Mouse (Mus musculus) layer of hippocampus, adult 2 months (tissue): ENCODE measurements around the gene Lilr4b. TPM values are rescaled to one million over a fixed set of nuclear protein-coding genes. Genes with fewer than 3 reads are reported as not detected.

Experiments
- DNase-seq, 2 experiments: peaks; one replicate each; pipeline ENCODE4 v3.0.0; 2022; ENCODE audit warnings: low spot score in 2 of 2
- H3K27ac ChIP-seq: fragments of 200-600 bp; 2 replicates; pipeline ENCODE4 v1.8.1; 2022
- H3K4me3 ChIP-seq: fragments of 200-600 bp; 2 replicates; pipeline ENCODE4 v1.8.1; 2022; ENCODE audit warnings: mild to moderate bottlenecking
- CTCF ChIP-seq: fragments of 200-600 bp; conservative IDR thresholded peaks from 2 replicates; pipeline ENCODE4 v1.8.1; 2022; ENCODE audit warnings: antibody characterized with exemption, mild to moderate bottlenecking, moderate library complexity
- total RNA-seq, 2 experiments: library from RNA; stranded (reverse); gene quantifications; 2 replicates each; pipeline ENCODE4 v1.2.3; 2021

Lilr4b gene
- total RNA-seq, 2 experiments from 2014 or later = not detected

- no peak for DNase-seq
- Histone ChIP-seq H3K4me3 (no peak overlapping the region), H3K27ac (no peak overlapping the region)
- no peak for TF ChIP-seq CTCF
Measured at GRCm38 (mm10) chr10:51528840-51529434, 48.5 kb downstream of the Lilr4b start.

GRCm38 (mm10) chr10:51529497-51529896, 49.1 kb downstream of the Lilr4b start:
- TF ChIP-seq CTCF = no peak
- no peak overlapping the region for H3K27ac ChIP-seq
- no peak for DNase-seq
- no peak overlapping the region for H3K4me3 ChIP-seq

GRCm38 (mm10) chr10:51530813-51531212, 50.4 kb downstream of the Lilr4b start:
- DNase-seq = no peak
- Histone ChIP-seq H3K27ac (no peak overlapping the region), H3K4me3 (no peak overlapping the region)
- no peak for TF ChIP-seq CTCF

Other genes with a start within 250 kb of the Lilr4b start
- not detected for gene Gm49339, start within 50 bp of the Lilr4b start, total RNA-seq
- gene Lilrb4a, start 10.3 kb downstream of the Lilr4b start, total RNA-seq = under 1 TPM in 1 of 2 experiments, not detected in 1; 0.15 TPM
- not detected for gene Fam162b, start 109.9 kb downstream of the Lilr4b start, total RNA-seq
- gene Gprc6a, start 150.8 kb downstream of the Lilr4b start, total RNA-seq = not detected
- gene Rfx6, start 197.1 kb downstream of the Lilr4b start, total RNA-seq = not detected